Mouse (Mus musculus): ENCODE measurements at regions not wholly inside any gene's neighbourhood (a gene's known extent, or its start where the extent isn't known, plus 50 kb on each side); places are given as distances from the start of the nearest gene placed in this dataset.

GRCm38 (mm10) chr13:34406291-34406690 lies 61.3 kb upstream of the Slc22a23 start:
- no peak for TF ChIP-seq EP300 (optimal IDR thresholded peaks at IDR 0.05)
- TF ChIP-seq CTCF (IDR thresholded peaks at IDR 0.05; ENCODE audit: low read depth), result no peak

All from stomach, postnatal 0 days (tissue).